Mouse (Mus musculus): ENCODE results near the gene Fmo4.

GRCm38 (mm10) chr1:162847554-162847953, 33.8 kb upstream of the Fmo4 start:
- no peak for TF ChIP-seq CTCF (IDR thresholded peaks at IDR 0.05)
- no peak for TF ChIP-seq EP300 (IDR thresholded peaks at IDR 0.05)
